Mouse (Mus musculus) limb, embryonic 12.5 days (tissue): Measurements from ENCODE around the gene Ano8. TPM values are rescaled to one million over a fixed set of nuclear protein-coding genes. Genes with fewer than 3 reads are reported as not detected.
"Not testable (repeated sequence)": the region's sequence is repeated elsewhere in the genome, so short reads cannot be mapped to it uniquely, and the experiment has no call there.

ENCODE experiments used
- ATAC-seq: fragments of 200-750 bp; cut with Nextera tagmentation; 2 replicates; pipeline ENCODE4 v1.8.0; 2017; ENCODE audit warnings: low read depth, moderate TSS enrichment; ENCODE audit not compliant: insufficient number of reproducible peaks, insufficient read depth, low FRiP score, low TSS enrichment
- H3K27ac ChIP-seq: fragments of 300-500 bp; sonication (generic); 2 replicates; pipeline ENCODE4 v1.5.1; 2016; ENCODE audit warnings: mild to moderate bottlenecking, moderate library complexity
- H3K27me3 ChIP-seq: fragments of 300-500 bp; sonication (generic); 2 replicates; pipeline ENCODE4 v1.6.1; 2016; ENCODE audit warnings: mild to moderate bottlenecking, moderate library complexity
- H3K36me3 ChIP-seq: fragments of 300-500 bp; sonication (generic); 2 replicates; pipeline ENCODE4 v1.6.1; 2016; ENCODE audit warnings: mild to moderate bottlenecking, moderate library complexity
- H3K4me1 ChIP-seq: fragments of 300-500 bp; sonication (generic); replicated peaks from 2 replicates; pipeline ENCODE4 v1.6.1; 2016
- H3K4me2 ChIP-seq: fragments of 300-500 bp; sonication (generic); 2 replicates; pipeline ENCODE4 v1.6.1; 2016; ENCODE audit warnings: mild to moderate bottlenecking, moderate library complexity
- H3K4me3 ChIP-seq: fragments of 300-500 bp; sonication (generic); replicated peaks from 2 replicates; pipeline ENCODE4 v1.5.1; 2016; ENCODE audit warnings: mild to moderate bottlenecking
- H3K9ac ChIP-seq: fragments of 300-500 bp; sonication (generic); replicated peaks from 2 replicates; pipeline ENCODE4 v1.6.1; 2016; ENCODE audit warnings: mild to moderate bottlenecking, moderate library complexity
- H3K9me3 ChIP-seq: fragments of 300-500 bp; sonication (generic); 2 replicates; pipeline ENCODE4 v1.6.1; 2016; ENCODE audit warnings: mild to moderate bottlenecking, moderate library complexity
- WGBS: fragments of 180-500 bp; shearing (Covaris S2); methylation state at CpG from one replicate; pipeline ENCODE4 v1.1.7; 2016; 5-methylcytosine and 5-hydroxymethylcytosine counted together
- polyA plus RNA-seq: library from polyadenylated mRNA; unstranded; fragments of >200 nt; fragmentation: Nextera tagmentation; extraction: Ambion mirVana; gene quantifications from 2 replicates; pipeline ENCODE4 v1.2.1, GENCODE M21; 2016

Gene Ano8
- 6.8 and 6.9 TPM in 2 replicates for polyA plus RNA-seq

- Histone ChIP-seq H3K27me3 (0 out of 2 replicates have a peak, but pooled peaks cover 3% of the 10 kb centered on the region), H3K9me3 (no peaks in the 10 kb centered on the region), H3K27ac (peak within 1 kb of the TSS; percentile 81), H3K4me2 (peak within 1 kb of the TSS; percentile 84), H3K4me1 (peaks cover 28% of the 10 kb centered on the region), H3K9ac (peak within 1 kb of the TSS; percentile 90), H3K4me3 (peak within 1 kb of the TSS; percentile 83), H3K36me3 (peaks cover 45% of the 10 kb centered on the region)
- 7% methylated on average over 47 of the region's 58 CpGs for WGBS
- peak; percentile 46 for ATAC-seq
Observed at GRCm38 (mm10) chr8:71485142-71486135, at the start of gene Ano8. TSS of gene Ano8 (minus strand) at chr8:71485963.

GRCm38 (mm10) chr8:71534263-71534810, 48.6 kb upstream of the Ano8 start:
- Histone ChIP-seq H3K4me2 (no peak overlapping the region), H3K9ac (no peak overlapping the region), H3K9me3 (no peaks in the 10 kb centered on the region), H3K4me1 (peaks cover 6% of the 10 kb centered on the region; the same call in 1 of the 2 replicates), H3K4me3 (no peak overlapping the region), H3K27me3 (peaks cover 25% of the 10 kb centered on the region; the same call in 1 of the 2 replicates), H3K36me3 (no peaks in the 10 kb centered on the region), H3K27ac (no peak overlapping the region)
- WGBS: 26% methylated on average over 3 of the region's 3 CpGs
- no peak for ATAC-seq

- H3K9me3 ChIP-seq, H3K9ac ChIP-seq, H3K27ac ChIP-seq, H3K4me1 ChIP-seq, ATAC-seq, H3K4me2 ChIP-seq, H3K4me3 ChIP-seq, H3K36me3 ChIP-seq: not testable (repeated sequence)
- 73% methylated on average over 6 of the region's 12 CpGs for WGBS
- peaks cover 33% of the 10 kb centered on the region for H3K27me3 ChIP-seq
Observed at GRCm38 (mm10) chr8:71530735-71531467, 45.1 kb upstream of the Ano8 start.

- Histone ChIP-seq H3K4me2 (no peak overlapping the region), H3K27ac (peak overlapping the region; percentile 50), H3K4me1 (peaks cover 9% of the 10 kb centered on the region; the same call in 1 of the 2 replicates), H3K9ac (no peak overlapping the region), H3K9me3 (no peaks in the 10 kb centered on the region), H3K27me3 (peaks cover 48% of the 10 kb centered on the region), H3K4me3 (no peak overlapping the region), H3K36me3 (no peaks in the 10 kb centered on the region)
- ATAC-seq: no peak
- 78% methylated on average over 11 of the region's 11 CpGs for WGBS
Observed at GRCm38 (mm10) chr8:71528362-71529073, 42.8 kb upstream of the Ano8 start.

GRCm38 (mm10) chr8:71527162-71527870, 41.6 kb upstream of the Ano8 start:
- ATAC-seq: no peak
- Histone ChIP-seq H3K9me3 (no peaks in the 10 kb centered on the region), H3K9ac (0 out of 2 replicates have a peak overlapping the region, but pooled peaks have one; percentile 31), H3K4me3 (no peak overlapping the region), H3K27ac (no peak overlapping the region), H3K4me1 (peaks cover 9% of the 10 kb centered on the region; the same call in 1 of the 2 replicates), H3K4me2 (no peak overlapping the region), H3K27me3 (peaks cover 60% of the 10 kb centered on the region), H3K36me3 (no peaks in the 10 kb centered on the region)
- 47% methylated on average over 3 of the region's 3 CpGs for WGBS

GRCm38 (mm10) chr8:71526272-71526671, 40.5 kb upstream of the Ano8 start:
- H3K9me3 ChIP-seq: no peaks in the 10 kb centered on the region

GRCm38 (mm10) chr8:71525226-71526050, 39.7 kb upstream of the Ano8 start, which contains the start of gene Ccdc194:
TSS of gene Ccdc194 (minus strand) at chr8:71525711.
- H3K27me3 ChIP-seq: peaks cover 61% of the 10 kb centered on the region
- H3K36me3 ChIP-seq: no peaks in the 10 kb centered on the region
- no peaks in the 10 kb centered on the region for H3K9me3 ChIP-seq
- peak within 1 kb of the TSS; percentile 44 for H3K4me2 ChIP-seq
- WGBS: 6% methylated on average over 46 of the region's 46 CpGs
- peaks cover 13% of the 10 kb centered on the region; the same call in 1 of the 2 replicates for H3K4me1 ChIP-seq
- H3K27ac ChIP-seq: no peak within 1 kb of the TSS
- no peak within 1 kb of the TSS for H3K9ac ChIP-seq
- no peak for ATAC-seq
- H3K4me3 ChIP-seq: peak within 1 kb of the TSS; percentile 28

More at GRCm38 (mm10) chr8:71526272-71526671, 40.5 kb upstream of the Ano8 start:
- H3K4me2 ChIP-seq: no peak overlapping the region
- peaks cover 12% of the 10 kb centered on the region; the same call in 1 of the 2 replicates for H3K4me1 ChIP-seq
- 10% methylated on average over 6 of the region's 6 CpGs for WGBS
- ATAC-seq: no peak
- no peak overlapping the region for H3K27ac ChIP-seq
- H3K4me3 ChIP-seq: no peak overlapping the region
- peaks cover 61% of the 10 kb centered on the region for H3K27me3 ChIP-seq
- H3K9ac ChIP-seq: no peak overlapping the region
- no peaks in the 10 kb centered on the region for H3K36me3 ChIP-seq

- H3K27ac ChIP-seq: no peak overlapping the region
- 4% methylated on average over 17 of the region's 17 CpGs for WGBS
- H3K4me3 ChIP-seq: no peak overlapping the region
- no peak overlapping the region; the same call in 1 of the 2 replicates for H3K9ac ChIP-seq
- H3K27me3 ChIP-seq: peaks cover 45% of the 10 kb centered on the region
- ATAC-seq: peak; percentile 79; the same call in 1 of the 2 replicates
- H3K4me2 ChIP-seq: peak overlapping the region; percentile 35
- H3K9me3 ChIP-seq: no peaks in the 10 kb centered on the region
- H3K36me3 ChIP-seq: no peaks in the 10 kb centered on the region
- peaks cover 10% of the 10 kb centered on the region; the same call in 1 of the 2 replicates for H3K4me1 ChIP-seq
Observed at GRCm38 (mm10) chr8:71521634-71522033, 35.9 kb upstream of the Ano8 start.

GRCm38 (mm10) chr8:71519037-71519825, 33.5 kb upstream of the Ano8 start:
- not testable (repeated sequence) for H3K4me2 ChIP-seq, H3K4me3 ChIP-seq, H3K4me1 ChIP-seq, ATAC-seq, H3K36me3 ChIP-seq, H3K9me3 ChIP-seq, H3K9ac ChIP-seq, H3K27ac ChIP-seq
- H3K27me3 ChIP-seq: peaks cover 20% of the 10 kb centered on the region
- 38% methylated on average over 10 of the region's 10 CpGs for WGBS
